Mouse (Mus musculus) myocyte (in vitro differentiated cells): ENCODE measurements around the gene 9330182O14Rik.

ENCODE experiments used
- CEBPB ChIP-seq: IDR thresholded peaks from 2 replicates; pipeline ENCODE4 v1.6.1; 2011; ENCODE audit warnings: mild to moderate bottlenecking, moderate library complexity; ENCODE audit not compliant: poor library complexity, insufficient read depth, severe bottlenecking
- E2F4 ChIP-seq: IDR thresholded peaks from one replicate; pipeline ENCODE4 v1.6.1; 2011; ENCODE audit warnings: mild to moderate bottlenecking, control low read depth, moderate library complexity; ENCODE audit not compliant: insufficient read depth
- MAX ChIP-seq: IDR thresholded peaks from one replicate; pipeline ENCODE4 v1.6.1; 2011; ENCODE audit warnings: low read depth, mild to moderate bottlenecking, control low read depth
- MYOD1 ChIP-seq, 3 experiments: IDR thresholded peaks; one replicate each; pipeline ENCODE4 v1.6.1; 2011; ENCODE audit warnings: control low read depth in 2 of 3, low read depth in 2 of 3, mild to moderate bottlenecking in 2 of 3, moderate library complexity in 1 of 3; ENCODE audit not compliant: insufficient read length in 2 of 3, control insufficient read depth in 1 of 3
- MYOG ChIP-seq, 3 experiments: IDR thresholded peaks; one replicate each; pipeline ENCODE4 v1.6.1; 2011; ENCODE audit warnings: control low read depth in 2 of 3, low read depth in 2 of 3, mild to moderate bottlenecking in 2 of 3; ENCODE audit not compliant: insufficient read length in 2 of 3, control insufficient read depth in 1 of 3, insufficient read depth in 1 of 3
- POLR2A ChIP-seq: IDR thresholded peaks from one replicate; pipeline ENCODE4 v1.6.1; 2011; ENCODE audit warnings: low read depth, mild to moderate bottlenecking, control low read depth, moderate library complexity; ENCODE audit not compliant: insufficient read length
- POLR2AphosphoS2 ChIP-seq: IDR thresholded peaks from one replicate; pipeline ENCODE4 v1.6.1; 2011; ENCODE audit warnings: low read depth, control low read depth; ENCODE audit not compliant: insufficient read length
- REST ChIP-seq: IDR thresholded peaks from one replicate; pipeline ENCODE4 v1.6.1; 2011; ENCODE audit warnings: mild to moderate bottlenecking, control low read depth, moderate library complexity; ENCODE audit not compliant: insufficient read depth, insufficient read length
- SRF ChIP-seq: IDR thresholded peaks from one replicate; pipeline ENCODE4 v1.6.1; 2011; ENCODE audit warnings: low read depth; ENCODE audit not compliant: control insufficient read depth, insufficient read length
- TCF12 ChIP-seq: IDR thresholded peaks from one replicate; pipeline ENCODE4 v1.6.1; 2011; ENCODE audit warnings: mild to moderate bottlenecking, control low read depth; ENCODE audit not compliant: poor library complexity, insufficient read depth, severe bottlenecking
- TCF3 ChIP-seq: IDR thresholded peaks from one replicate; pipeline ENCODE4 v1.6.1; 2011; ENCODE audit warnings: low read depth, control low read depth; ENCODE audit not compliant: insufficient read length
- USF1 ChIP-seq: IDR thresholded peaks from one replicate; pipeline ENCODE4 v1.6.1; 2011; ENCODE audit warnings: low read depth, mild to moderate bottlenecking, control low read depth, moderate library complexity

- TF ChIP-seq CEBPB (no peak), POLR2AphosphoS2 (no peak), POLR2A (no peak), MYOG (IDR thresholded peaks at IDR 0.05; ENCODE audit: control insufficient read depth in 1 of 3, insufficient read depth in 1 of 3, insufficient read length in 2 of 3, low read depth in 2 of 3) (no peak), E2F4 (no peak), MAX (no peak), MYOD1 (IDR thresholded peaks at IDR 0.05; ENCODE audit: control insufficient read depth in 1 of 3, insufficient read length in 2 of 3, low read depth in 2 of 3) (no peak), USF1 (no peak), TCF12 (no peak), REST (no peak), TCF3 (no peak), SRF (no peak)
Measured at GRCm38 (mm10) chr15:40169705-40170104, 35.5 kb downstream of the 9330182O14Rik start.
